ENCODE assay signal across 29 mouse cellular contexts in the genomic region with DNA sequence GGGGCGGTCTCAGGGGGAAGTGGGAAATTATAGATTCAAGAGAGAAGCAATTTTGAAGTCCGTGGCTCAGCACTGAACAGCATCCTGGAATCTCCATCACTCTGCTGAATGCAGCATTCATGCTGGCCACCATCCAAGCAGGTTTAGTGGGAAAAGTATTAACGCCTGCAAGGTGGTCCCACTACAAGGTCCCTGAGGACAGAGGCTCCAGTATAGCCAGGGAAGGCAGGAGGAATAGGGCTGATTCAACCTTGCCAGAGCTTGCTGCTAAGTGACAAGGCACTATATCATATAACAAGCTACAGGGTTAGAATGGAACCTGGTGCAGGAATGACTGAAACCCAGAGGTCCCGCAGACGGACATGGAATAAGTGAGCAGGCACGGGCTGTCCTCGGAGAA. TPM values are rescaled to one million over a fixed set of nuclear protein-coding genes. Genes with fewer than 3 reads are reported as not detected.
DNase-seq lines count a peak whose midpoint lies in the region; ATAC-seq and TF ChIP-seq lines count a peak whose summit lies in the region.
"Had no signal": no experiment of that assay in that cellular context is flagged by ENCODE, and none has a peak within 500 bp of the region (broad histone marks: within the 10 kb centered on the region; RNA-seq: fewer than 3 reads in every experiment).

No protein-coding gene starts in this region.

- no peak overlapping the region for H3K9ac ChIP-seq in intestine, embryonic 14.5 days (ENCODE audit: low read length)
- no peak overlapping the region for H3K9ac ChIP-seq in intestine, embryonic 15.5 days
- H3K9ac ChIP-seq in limb, embryonic 13.5 days, result no peak overlapping the region
- no peak overlapping the region for H3K9ac ChIP-seq in stomach, postnatal 0 days (ENCODE audit: low read length)
- H3K9ac ChIP-seq: embryonic facial prominence, embryonic 12.5 days; forebrain, embryonic 12.5 days; heart, embryonic 13.5 days; hindbrain, embryonic 14.5 days had no signal

- H3K9me3 ChIP-seq in intestine, embryonic 14.5 days (ENCODE audit: control insufficient read depth, low read length), result no peaks in the 10 kb centered on the region
- no peaks in the 10 kb centered on the region for H3K9me3 ChIP-seq in intestine, embryonic 15.5 days
- H3K9me3 ChIP-seq in limb, embryonic 13.5 days, result no peaks in the 10 kb centered on the region
- H3K9me3 ChIP-seq in stomach, postnatal 0 days (ENCODE audit: control insufficient read depth, low read length), result no peaks in the 10 kb centered on the region
- H3K9me3 ChIP-seq: embryonic facial prominence, embryonic 12.5 days; forebrain, embryonic 12.5 days; G1E; heart, embryonic 10.5 days; heart, embryonic 13.5 days had no signal

- H3K27ac ChIP-seq in gastrocnemius, adult 2 months, result no peak overlapping the region
- H3K27ac ChIP-seq in intestine, embryonic 14.5 days (ENCODE audit: low read depth), result no peak overlapping the region
- H3K27ac ChIP-seq in intestine, embryonic 15.5 days, result no peak overlapping the region
- peak overlapping the region; percentile 63; the same call in 1 of the 2 replicates for H3K27ac ChIP-seq in limb, embryonic 13.5 days
- H3K27ac ChIP-seq in stomach, postnatal 0 days (replicated peaks), result no peak overlapping the region
- H3K27ac ChIP-seq: embryonic facial prominence, embryonic 12.5 days; forebrain, embryonic 12.5 days; heart, adult 2 months; heart, embryonic 10.5 days; heart, embryonic 13.5 days; hindbrain, embryonic 14.5 days; hindbrain, postnatal 0 days had no signal

- intact Hi-C loops in gastrocnemius, adult 2 months (cut with DNase I), result no loop called here
- intact Hi-C loops in gastrocnemius, postnatal 14 days (cut with DNase I; ENCODE audit: low total_unique reads), result no loop called here

- no peak overlapping the region for H3K4me3 ChIP-seq in gastrocnemius, adult 2 months
- no peak overlapping the region for H3K4me3 ChIP-seq in intestine, embryonic 14.5 days (ENCODE audit: low read depth, low read length)
- H3K4me3 ChIP-seq in intestine, embryonic 15.5 days (replicated peaks), result no peak overlapping the region
- no peak overlapping the region for H3K4me3 ChIP-seq in limb, embryonic 13.5 days
- H3K4me3 ChIP-seq in stomach, postnatal 0 days (ENCODE audit: low read depth, low read length), result no peak overlapping the region
- H3K4me3 ChIP-seq: embryonic facial prominence, embryonic 12.5 days; erythroblast, embryonic 14.5 days; forebrain, embryonic 12.5 days; heart, adult 2 months; heart, embryonic 10.5 days; heart, embryonic 13.5 days had no signal

- no peak for ATAC-seq in intestine, embryonic 14.5 days (replicated peaks; ENCODE audit: low FRiP score, low TSS enrichment, low read depth)
- ATAC-seq in intestine, embryonic 15.5 days, result no peak
- peak; percentile 87 for ATAC-seq in limb, embryonic 13.5 days (ENCODE audit: low FRiP score, low read depth)
- no peak for ATAC-seq in stomach, postnatal 0 days (ENCODE audit: low FRiP score, low TSS enrichment)
- ATAC-seq: forebrain, embryonic 16.5 days; hindbrain, postnatal 0 days; inflammation-experienced regulatory T-cells, adult 6 months; Patski had no signal

- no peaks in the 10 kb centered on the region for H3K36me3 ChIP-seq in intestine, embryonic 14.5 days (ENCODE audit: control insufficient read depth, insufficient read depth, low read length)
- H3K36me3 ChIP-seq in intestine, embryonic 15.5 days, result no peaks in the 10 kb centered on the region
- H3K36me3 ChIP-seq in limb, embryonic 13.5 days, result no peaks in the 10 kb centered on the region
- no peaks in the 10 kb centered on the region for H3K36me3 ChIP-seq in stomach, postnatal 0 days (ENCODE audit: control insufficient read depth, insufficient read depth, low read length)
- H3K36me3 ChIP-seq: embryonic facial prominence, embryonic 12.5 days; forebrain, embryonic 12.5 days; G1E; heart, embryonic 10.5 days; heart, embryonic 13.5 days had no signal

- TF ChIP-seq EP300 in stomach, postnatal 0 days (optimal IDR thresholded peaks at IDR 0.05), result no peak

- H3K4me2 ChIP-seq in intestine, embryonic 14.5 days (ENCODE audit: low read length), result no peak overlapping the region
- H3K4me2 ChIP-seq in intestine, embryonic 15.5 days (replicated peaks), result no peak overlapping the region
- H3K4me2 ChIP-seq in limb, embryonic 13.5 days (replicated peaks), result no peak overlapping the region
- H3K4me2 ChIP-seq in stomach, postnatal 0 days (replicated peaks; ENCODE audit: low read depth), result no peak overlapping the region
- H3K4me2 ChIP-seq: embryonic facial prominence, embryonic 12.5 days; forebrain, embryonic 12.5 days; heart, embryonic 13.5 days; hindbrain, embryonic 14.5 days had no signal

- H3K4me1 ChIP-seq in intestine, embryonic 14.5 days (replicated peaks; ENCODE audit: control insufficient read depth, insufficient read depth, low read length), result no peaks in the 10 kb centered on the region
- no peaks in the 10 kb centered on the region for H3K4me1 ChIP-seq in intestine, embryonic 15.5 days (replicated peaks)
- peaks cover 60% of the 10 kb centered on the region for H3K4me1 ChIP-seq in limb, embryonic 13.5 days
- H3K4me1 ChIP-seq in stomach, postnatal 0 days (replicated peaks; ENCODE audit: control insufficient read depth, insufficient read depth), result no peaks in the 10 kb centered on the region
- H3K4me1 ChIP-seq: forebrain, embryonic 12.5 days had no signal

- peak; percentile 17 for DNase-seq in gastrocnemius, adult 2 months
- DNase-seq in gastrocnemius, postnatal 14 days, result no peak
- DNase-seq in intestine, embryonic 14.5 days (ENCODE audit: low spot score), result peak; percentile 42
- peak; percentile 9 for DNase-seq in stomach, postnatal 0 days (ENCODE audit: low spot score)
- no peak for DNase-seq in spleen, adult 12 weeks (ENCODE audit: low spot score)
- no peak for DNase-seq in layer of hippocampus, postnatal 10 days (ENCODE audit: low spot score in 2 of 2)
- DNase-seq: adrenal gland, postnatal 10 days; adrenal gland, postnatal 36 days; B cell, adult 2 months; cerebellum, adult 18-20 months; cerebellum, adult 9-10 months; cerebellum, postnatal 14 days; gastrocnemius, postnatal 25 days; heart, adult 2 months; heart, postnatal 4 days had no signal

- TF ChIP-seq CTCF in gastrocnemius, adult 2 months (IDR thresholded peaks at IDR 0.05), result no peak
- TF ChIP-seq CTCF in stomach, postnatal 0 days (IDR thresholded peaks at IDR 0.05; ENCODE audit: low read depth), result no peak

- 90% methylated on average over 7 of the region's 7 CpGs for WGBS in intestine, embryonic 14.5 days
- 90% methylated on average over 7 of the region's 7 CpGs for WGBS in intestine, embryonic 15.5 days
- WGBS in limb, embryonic 13.5 days, result 41% methylated on average over 7 of the region's 7 CpGs
- 85% methylated on average over 7 of the region's 7 CpGs for WGBS in stomach, postnatal 0 days

- H3K27me3 ChIP-seq in intestine, embryonic 14.5 days (replicated peaks; ENCODE audit: control insufficient read depth, insufficient read depth, low read length), result no peaks in the 10 kb centered on the region
- no peaks in the 10 kb centered on the region for H3K27me3 ChIP-seq in intestine, embryonic 15.5 days (replicated peaks)
- peaks cover 64% of the 10 kb centered on the region for H3K27me3 ChIP-seq in limb, embryonic 13.5 days
- no peaks in the 10 kb centered on the region for H3K27me3 ChIP-seq in stomach, postnatal 0 days (ENCODE audit: control insufficient read depth, insufficient read depth, low read length)
- H3K27me3 ChIP-seq: CH12.LX; embryonic facial prominence, embryonic 12.5 days; forebrain, embryonic 12.5 days; heart, embryonic 13.5 days; Patski had no signal

RNA-seq across cellular contexts. Expression of gene Bmpr1b, which starts 59.4 kb away (rescaled TPM):
- total RNA-seq in gastrocnemius, adult 2 months (2021), result 1 to 10 TPM; 4.1 to 4.6 TPM
- total RNA-seq in gastrocnemius, postnatal 14 days (2021), result 1 to 10 TPM; 3.1 to 3.6 TPM
- 2.1 TPM in 2 replicates for polyA plus RNA-seq in intestine, embryonic 14.5 days (2014; fragmentation: Nextera tagmentation; extraction: Ambion mirVana)
- 1.1 and 1.3 TPM in 2 replicates for polyA plus RNA-seq in intestine, embryonic 15.5 days (2015; fragmentation: Nextera tagmentation; extraction: Ambion mirVana)
- 15.6 and 15.9 TPM in 2 replicates for polyA plus RNA-seq in limb, embryonic 13.5 days (2015; fragmentation: Nextera tagmentation; extraction: Ambion mirVana)
- 2.3 and 2.7 TPM in 2 replicates for polyA plus RNA-seq in stomach, postnatal 0 days (2015; fragmentation: Nextera tagmentation; extraction: Ambion mirVana)
- 10 to 100 TPM; 13.0 to 13.7 TPM for total RNA-seq in layer of hippocampus, postnatal 10 days (2021)
- polyA plus RNA-seq: erythroblast, embryonic 14.5 days; G1E; inflammation-experienced regulatory T-cells, adult 6 months; Patski had no signal

Comparison
In these comparisons a context has a peak if more than half of its experiments do, and no peak if none do; other contexts are left out.
1. DNase-seq: peak in gastrocnemius, adult 2 months (single experiment), intestine, embryonic 14.5 days (single experiment) and stomach, postnatal 0 days (single experiment); none in gastrocnemius, postnatal 14 days (single experiment), spleen, adult 12 weeks (single experiment) and layer of hippocampus, postnatal 10 days (0 of 2).